In the genomic region with DNA sequence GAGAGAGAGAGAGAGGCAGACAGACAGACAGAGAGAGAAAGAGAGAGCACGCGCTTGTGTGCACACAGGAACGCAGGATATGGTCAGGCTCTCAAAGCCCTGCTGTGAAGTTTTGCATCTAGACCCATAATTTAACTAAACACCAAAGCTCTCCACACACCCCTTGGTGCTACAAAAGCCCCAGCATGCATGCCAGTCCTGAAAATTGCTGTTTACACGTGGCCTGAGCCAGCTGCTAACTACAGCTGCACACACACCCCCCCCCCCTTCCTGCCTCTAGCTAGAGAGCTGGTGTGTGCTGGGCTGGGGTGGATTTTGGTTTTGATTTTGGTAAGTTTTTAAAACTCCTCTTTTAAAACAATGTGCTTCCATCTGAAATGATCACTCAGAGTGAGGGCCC, we compare ENCODE assay signal across 10 mouse cellular contexts.
DNase-seq lines count a peak whose midpoint lies in the region; ATAC-seq and TF ChIP-seq lines count a peak whose summit lies in the region.
"Had no signal": no experiment of that assay in that cellular context is flagged by ENCODE, and none has a peak within 500 bp of the region (broad histone marks: within the 10 kb centered on the region; RNA-seq: fewer than 3 reads in every experiment).

No protein-coding gene starts in this region.

- peaks cover 38% of the 10 kb centered on the region for H3K4me1 ChIP-seq in lung, embryonic 16.5 days (replicated peaks; ENCODE audit: control insufficient read depth, insufficient read depth, low read length)
- H3K4me1 ChIP-seq in hindbrain, embryonic 15.5 days (replicated peaks) = peaks cover 62% of the 10 kb centered on the region
- H3K4me1 ChIP-seq in midbrain, embryonic 13.5 days (replicated peaks) = peaks cover 73% of the 10 kb centered on the region

- intact Hi-C loops in gastrocnemius, adult 2 months (cut with DNase I) = no loop called here

- H3K9ac ChIP-seq in lung, embryonic 16.5 days (ENCODE audit: low read length) = no peak overlapping the region
- H3K9ac ChIP-seq in hindbrain, embryonic 15.5 days = no peak overlapping the region
- H3K9ac ChIP-seq in midbrain, embryonic 13.5 days (replicated peaks) = no peak overlapping the region
- H3K9ac ChIP-seq: liver, embryonic 14.5 days had no signal

- DNase-seq in gastrocnemius, adult 2 months = no peak
- DNase-seq in gastrocnemius, postnatal 4 days (ENCODE audit: low spot score in 2 of 2) = no peak
- DNase-seq in lung, adult 18-20 months = no peak
- peak; percentile 68 to 73 for DNase-seq in thymus, postnatal 10 days (ENCODE audit: low spot score in 2 of 2)
- no peak for DNase-seq in frontal cortex, postnatal 25 days (ENCODE audit: low spot score in 2 of 2)
- DNase-seq: adrenal gland, postnatal 10 days had no signal

- no peaks in the 10 kb centered on the region for H3K9me3 ChIP-seq in lung, embryonic 16.5 days (ENCODE audit: control insufficient read depth, low read length)
- no peaks in the 10 kb centered on the region for H3K9me3 ChIP-seq in hindbrain, embryonic 15.5 days
- H3K9me3 ChIP-seq in midbrain, embryonic 13.5 days = no peaks in the 10 kb centered on the region

- H3K4me3 ChIP-seq in gastrocnemius, adult 2 months = no peak overlapping the region
- no peak overlapping the region for H3K4me3 ChIP-seq in lung, embryonic 16.5 days (ENCODE audit: low read length)
- H3K4me3 ChIP-seq in hindbrain, embryonic 15.5 days = no peak overlapping the region
- H3K4me3 ChIP-seq in midbrain, embryonic 13.5 days (replicated peaks) = no peak overlapping the region

- TF ChIP-seq CTCF in gastrocnemius, adult 2 months (IDR thresholded peaks at IDR 0.05) = no peak

- no peak overlapping the region for H3K4me2 ChIP-seq in lung, embryonic 16.5 days (ENCODE audit: low read depth, low read length)
- H3K4me2 ChIP-seq in hindbrain, embryonic 15.5 days = no peak overlapping the region
- H3K4me2 ChIP-seq in midbrain, embryonic 13.5 days (replicated peaks) = no peak overlapping the region

- ATAC-seq in lung, embryonic 16.5 days (ENCODE audit: low read depth) = peak; percentile 62; the same call in 1 of the 2 replicates
- no peak for ATAC-seq in hindbrain, embryonic 15.5 days (ENCODE audit: low FRiP score, low read depth)
- no peak for ATAC-seq in midbrain, embryonic 13.5 days

- no peaks in the 10 kb centered on the region for H3K27me3 ChIP-seq in lung, embryonic 16.5 days (ENCODE audit: control insufficient read depth, insufficient read depth, low read depth, low read length)
- no peaks in the 10 kb centered on the region for H3K27me3 ChIP-seq in hindbrain, embryonic 15.5 days
- H3K27me3 ChIP-seq in midbrain, embryonic 13.5 days = no peaks in the 10 kb centered on the region

- 39% methylated on average over 4 of the region's 4 CpGs for WGBS in lung, embryonic 16.5 days
- 42% methylated on average over 4 of the region's 4 CpGs for WGBS in hindbrain, embryonic 15.5 days
- 30% methylated on average over 4 of the region's 4 CpGs for WGBS in midbrain, embryonic 13.5 days

- no peaks in the 10 kb centered on the region for H3K36me3 ChIP-seq in lung, embryonic 16.5 days (ENCODE audit: control insufficient read depth, insufficient read depth, low read length)
- H3K36me3 ChIP-seq in hindbrain, embryonic 15.5 days = no peaks in the 10 kb centered on the region
- H3K36me3 ChIP-seq in midbrain, embryonic 13.5 days = 0 out of 2 replicates have a peak, but pooled peaks cover 3% of the 10 kb centered on the region

- 0 out of 2 replicates have a peak overlapping the region, but pooled peaks have one; percentile 20 for H3K27ac ChIP-seq in gastrocnemius, adult 2 months
- peak overlapping the region; percentile 18; the same call in 1 of the 2 replicates for H3K27ac ChIP-seq in lung, embryonic 16.5 days (ENCODE audit: low read length)
- H3K27ac ChIP-seq in hindbrain, embryonic 15.5 days (replicated peaks) = 0 out of 2 replicates have a peak overlapping the region, but pooled peaks have one; percentile 4
- no peak overlapping the region for H3K27ac ChIP-seq in midbrain, embryonic 13.5 days
- H3K27ac ChIP-seq: liver, embryonic 14.5 days had no signal

Comparison
In these comparisons a context has a peak if more than half of its experiments do, and no peak if none do; other contexts are left out.
1. DNase-seq: peak in thymus, postnatal 10 days (2 of 2); none in gastrocnemius, adult 2 months (single experiment), gastrocnemius, postnatal 4 days (0 of 2), lung, adult 18-20 months (0 of 2) and frontal cortex, postnatal 25 days (0 of 2).